Mouse (Mus musculus) kidney, postnatal 10 days (tissue): ENCODE data around the gene Them7.
A peak's percentile ranks its signal among the peaks of the same experiment; 100 is the strongest.

Source experiments
- DNase-seq: peaks from one replicate; pipeline ENCODE4 v3.0.0; 2021; ENCODE audit warnings: mixed read lengths

Gene Them7

GRCm38 (mm10) chr2:105224134-105224986 is at the start of gene Them7:
Gene Them7 (plus strand): TSS chr2:105224320.
- peak; percentile 81 for DNase-seq

- DNase-seq: no peak
These were observed 45.2 kb upstream of the Them7 start for GRCm38 (mm10) chr2:105178871-105179270.

- no peak for DNase-seq
These were observed 41.6 kb upstream of the Them7 start for GRCm38 (mm10) chr2:105182501-105182900.

- DNase-seq: no peak
These were observed 39.0 kb upstream of the Them7 start for GRCm38 (mm10) chr2:105185140-105185539.

GRCm38 (mm10) chr2:105185768-105186529 is 38.2 kb upstream of the Them7 start:
- no peak for DNase-seq

- DNase-seq: no peak
These were observed 37.5 kb upstream of the Them7 start for GRCm38 (mm10) chr2:105186591-105186990.

- DNase-seq: no peak
These were observed 35.9 kb upstream of the Them7 start for GRCm38 (mm10) chr2:105188182-105188581.

GRCm38 (mm10) chr2:105189352-105189751 is 34.8 kb upstream of the Them7 start:
- DNase-seq: no peak

- no peak for DNase-seq
These were observed 24.0 kb upstream of the Them7 start for GRCm38 (mm10) chr2:105200152-105200551.

- peak; percentile 49 for DNase-seq
These were observed 17.5 kb upstream of the Them7 start for GRCm38 (mm10) chr2:105206563-105207174.

GRCm38 (mm10) chr2:105212839-105213238 is 11.3 kb upstream of the Them7 start:
- no peak for DNase-seq

- no peak for DNase-seq
These were observed 8.2 kb upstream of the Them7 start for GRCm38 (mm10) chr2:105215914-105216313.

GRCm38 (mm10) chr2:105219229-105219628 is 4.9 kb upstream of the Them7 start:
- DNase-seq: no peak

GRCm38 (mm10) chr2:105219664-105220063 is 4.5 kb upstream of the Them7 start:
- no peak for DNase-seq

GRCm38 (mm10) chr2:105220738-105221303 is 3.3 kb upstream of the Them7 start:
- no peak for DNase-seq

- DNase-seq: no peak
These were observed 514 bp upstream of the Them7 start for GRCm38 (mm10) chr2:105223606-105224005.

- no peak for DNase-seq
These were observed 861 bp downstream of the Them7 start for GRCm38 (mm10) chr2:105224987-105225375.

- no peak for DNase-seq
These were observed 2.3 kb downstream of the Them7 start for GRCm38 (mm10) chr2:105226297-105226958.

- peak; percentile 67 for DNase-seq
These were observed 4.3 kb downstream of the Them7 start for GRCm38 (mm10) chr2:105228416-105228815.

- DNase-seq: peak; percentile 88
These were observed 6.2 kb downstream of the Them7 start for GRCm38 (mm10) chr2:105230333-105230732.

GRCm38 (mm10) chr2:105232386-105232785 is 8.3 kb downstream of the Them7 start:
- no peak for DNase-seq

GRCm38 (mm10) chr2:105234278-105234677 is 10.2 kb downstream of the Them7 start:
- no peak for DNase-seq
